Mouse (Mus musculus): ENCODE data around the gene Tsc22d1.

Tsc22d1 gene

GRCm38 (mm10) chr14:76521308-76521707, 106.5 kb downstream of the Tsc22d1 start:
- no peak for DNase-seq

DNA sequence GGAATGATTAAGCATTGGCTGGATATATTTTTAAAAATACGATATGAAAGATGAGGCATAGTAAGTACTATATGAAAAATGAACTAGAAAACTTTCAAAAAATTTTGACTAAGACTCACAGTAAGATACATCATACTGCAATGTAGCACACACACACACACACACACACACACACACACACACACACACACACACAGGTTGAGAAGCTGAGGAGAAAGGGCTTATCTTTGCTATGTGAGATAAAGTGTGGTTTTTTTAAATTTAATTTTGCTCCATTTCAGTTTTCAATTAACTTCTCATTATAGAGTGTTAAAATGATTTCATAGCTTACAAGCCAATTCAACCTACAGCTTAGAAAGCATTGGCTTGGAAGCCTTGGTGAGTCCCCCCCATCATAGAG, 108.6 kb downstream of the Tsc22d1 start:
- no peak for DNase-seq

- DNase-seq, result no peak
These were observed 111.7 kb downstream of the Tsc22d1 start for GRCm38 (mm10) chr14:76526467-76526866.

GRCm38 (mm10) chr14:76527030-76527719, 112.4 kb downstream of the Tsc22d1 start:
- peak; percentile 48 for DNase-seq

DNA sequence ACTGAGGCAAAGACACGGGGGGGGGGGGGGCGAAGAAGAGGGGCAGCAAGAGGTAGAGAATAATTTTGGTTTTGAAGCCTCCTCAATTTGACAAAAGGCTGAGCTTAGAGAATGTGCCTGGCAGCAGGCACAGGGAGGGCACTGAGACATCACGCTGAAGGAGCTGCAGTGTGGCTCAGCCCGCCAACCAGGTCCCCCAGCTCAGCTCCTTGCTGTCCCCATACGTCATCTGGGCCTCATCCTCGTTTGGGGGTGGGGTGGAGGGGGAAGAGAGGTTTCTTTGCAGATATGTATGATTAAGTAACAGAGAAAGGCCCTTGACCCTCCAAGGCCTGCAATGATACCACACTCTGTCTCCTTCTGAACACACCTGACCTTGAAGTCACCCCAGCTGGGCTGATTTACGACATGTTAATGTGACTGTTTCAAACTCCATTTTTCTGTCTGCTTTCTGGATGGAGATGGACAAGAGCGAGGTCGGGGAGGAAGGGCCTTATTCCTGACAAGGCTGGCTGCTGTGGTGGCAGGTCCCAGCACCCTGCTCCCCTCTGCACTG, 113.1 kb downstream of the Tsc22d1 start:
- DNase-seq, result no peak

DNA sequence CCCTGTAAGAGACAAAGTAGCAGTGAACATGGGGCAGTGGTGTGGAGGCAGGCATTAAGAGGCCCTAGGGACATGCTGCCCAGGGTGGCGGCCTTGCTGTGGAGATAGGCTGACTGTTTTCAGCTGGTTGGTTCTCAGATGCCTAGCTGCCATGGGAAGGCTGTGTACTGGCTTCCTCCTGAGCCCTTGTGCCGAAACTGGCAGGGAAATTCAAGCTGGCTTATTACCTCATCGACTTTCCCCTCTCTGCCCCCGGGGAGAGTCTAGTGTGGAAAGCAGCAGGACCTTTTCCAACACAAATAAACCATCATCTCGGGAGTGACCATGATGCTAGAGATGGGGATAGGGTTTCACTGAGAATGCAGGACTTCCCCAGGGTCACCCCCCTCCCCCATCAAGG, 113.9 kb downstream of the Tsc22d1 start:
- DNase-seq, result no peak

- DNase-seq, result no peak
These were observed 116.4 kb downstream of the Tsc22d1 start for GRCm38 (mm10) chr14:76531027-76531660.

- DNase-seq, result peak; percentile 76
These were observed 117.8 kb downstream of the Tsc22d1 start for GRCm38 (mm10) chr14:76532257-76533169.

DNA sequence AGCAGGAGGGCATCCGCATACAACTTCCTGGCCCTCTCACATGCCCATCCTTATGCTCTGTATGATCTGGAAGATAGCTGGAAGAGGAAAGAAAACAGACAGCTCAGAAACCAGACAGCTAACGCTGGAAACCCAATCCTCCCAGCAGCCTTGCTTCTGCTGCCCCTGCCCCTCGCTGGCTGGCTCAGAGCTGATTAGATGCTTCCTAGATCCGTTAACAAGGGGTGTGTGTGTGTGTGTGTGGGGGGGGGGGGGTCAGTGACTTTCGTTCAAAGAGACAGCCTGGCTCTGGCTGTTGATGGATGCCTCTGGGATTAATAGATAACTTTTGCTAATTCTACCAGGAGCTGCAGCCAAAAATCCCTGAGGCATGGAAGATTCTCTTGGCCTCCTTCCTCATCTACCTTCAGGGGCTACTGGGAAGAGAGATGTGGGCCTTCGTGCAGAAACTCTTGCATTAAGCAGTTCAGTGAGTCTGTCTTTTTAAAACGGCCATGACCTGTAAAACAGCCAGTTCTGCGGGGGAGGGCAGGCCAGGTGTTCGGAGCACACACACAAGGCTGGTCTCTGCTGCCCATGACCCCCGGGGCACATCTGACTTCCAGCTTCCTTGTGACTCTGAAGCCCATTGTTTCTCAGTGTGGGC, 118.5 kb downstream of the Tsc22d1 start:
- DNase-seq, result peak; percentile 67

- DNase-seq, result no peak
These were observed 120.3 kb downstream of the Tsc22d1 start for GRCm38 (mm10) chr14:76535096-76535495.

DNA sequence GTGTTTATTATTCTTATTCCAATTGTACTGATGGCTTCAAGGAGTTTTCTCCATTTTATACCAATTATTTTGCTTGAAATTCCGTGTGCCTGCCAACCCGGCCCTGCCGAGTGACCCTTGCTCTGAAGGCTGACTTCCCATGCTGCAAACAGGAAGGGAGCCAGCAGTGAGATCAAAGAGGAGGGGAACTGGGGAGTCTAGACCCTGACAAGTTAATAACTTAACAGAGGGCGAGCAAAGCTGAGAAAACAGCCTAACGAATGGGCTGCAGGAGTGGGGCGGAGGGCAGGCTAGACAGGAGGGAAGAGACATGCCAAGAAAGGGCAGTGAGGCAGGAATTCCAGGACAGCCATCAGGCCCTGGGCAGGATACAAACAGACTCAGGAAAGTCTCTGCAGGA, 122.2 kb downstream of the Tsc22d1 start:
- peak; percentile 82 for DNase-seq

GRCm38 (mm10) chr14:76540005-76540670, 125.4 kb downstream of the Tsc22d1 start:
- no peak for DNase-seq

DNA sequence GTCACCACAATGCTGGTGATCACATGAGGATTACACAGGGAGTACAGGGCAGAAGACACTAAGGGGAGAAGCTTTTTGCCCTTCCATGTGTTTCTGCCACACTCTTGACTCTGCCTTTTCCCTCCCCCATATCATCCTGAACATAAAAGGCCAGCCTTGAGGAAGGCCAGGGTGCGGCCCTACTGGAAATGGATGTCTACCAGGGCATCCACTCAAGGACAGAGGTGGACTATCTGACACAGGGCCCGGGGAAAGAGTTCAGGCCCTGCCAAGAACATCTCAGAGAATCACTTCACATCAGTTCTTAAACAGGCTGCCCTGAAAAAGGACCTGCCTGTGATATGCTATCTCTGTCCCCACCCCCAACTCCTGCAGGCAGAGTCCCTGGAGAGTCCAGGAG, 126.6 kb downstream of the Tsc22d1 start:
- no peak for DNase-seq

DNA sequence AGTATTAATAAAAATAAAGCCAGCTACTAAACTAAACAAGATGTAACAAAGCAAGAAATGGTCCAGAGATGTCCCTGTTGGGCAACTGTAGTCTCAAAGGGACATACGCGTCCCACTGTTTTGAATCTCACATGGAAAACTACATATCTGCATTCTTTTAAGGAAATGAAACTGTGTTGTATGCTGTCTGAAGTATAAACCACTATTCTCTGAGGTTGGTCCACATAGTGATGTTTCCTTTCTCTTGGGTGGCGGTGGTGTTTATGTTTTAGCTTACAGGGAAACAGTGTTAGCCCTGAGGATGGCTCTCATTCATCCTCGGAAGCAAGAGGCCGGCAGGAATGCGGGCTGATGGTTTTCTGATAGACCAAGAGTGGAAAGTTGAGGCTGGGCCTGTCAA, 129.4 kb downstream of the Tsc22d1 start:
- no peak for DNase-seq

DNA sequence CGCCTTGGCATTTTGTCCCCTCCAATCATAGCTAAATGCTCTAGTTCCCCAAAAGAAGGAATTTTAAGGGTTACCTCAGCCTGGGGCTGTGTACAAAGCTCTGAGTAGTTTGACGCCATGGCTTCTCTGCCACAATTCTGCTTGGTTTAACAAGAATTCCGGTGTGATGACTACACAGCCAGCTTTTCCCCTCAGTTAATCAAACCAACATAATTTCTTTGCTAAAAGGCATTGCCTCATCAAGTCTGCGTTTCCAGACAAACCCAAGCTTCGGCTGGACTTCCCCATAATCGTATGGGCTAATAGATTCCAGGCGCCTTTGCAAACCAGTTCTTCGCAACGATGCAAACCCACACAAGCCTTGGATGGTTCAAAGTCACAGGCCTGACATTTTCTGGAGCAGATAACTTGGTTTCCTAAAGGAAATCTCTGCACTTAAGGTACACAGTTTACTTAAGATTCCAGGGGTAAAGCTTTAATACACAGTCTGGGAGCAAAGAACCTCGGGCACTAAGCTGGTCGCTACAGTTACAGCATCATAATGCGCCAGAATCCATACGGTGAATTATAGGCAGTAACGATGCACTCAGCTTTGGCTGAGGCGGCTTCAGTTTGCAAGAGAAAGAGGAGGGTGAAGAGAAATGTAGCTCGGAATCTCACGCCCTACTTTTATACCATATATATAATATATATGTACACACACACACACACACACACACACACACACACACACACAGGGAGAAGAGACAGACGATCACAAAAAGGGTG, 140.7 kb downstream of the Tsc22d1 start:
- DNase-seq, result no peak

GRCm38 (mm10) chr14:76556031-76556851, 141.5 kb downstream of the Tsc22d1 start:
- DNase-seq, result peak; percentile 77

GRCm38 (mm10) chr14:76556852-76557208, 142.1 kb downstream of the Tsc22d1 start, which contains the start of gene Serp2:
TSS of gene Serp2 (minus strand) at chr14:76556889.
- no peak for DNase-seq
